30 mouse cellular contexts compared by ENCODE assay signal in genomic region chr11:58100006-58100405, GRCm38 (mm10). TPM values are rescaled to one million over a fixed set of nuclear protein-coding genes. Genes with fewer than 3 reads are reported as not detected.
DNase-seq lines count a peak whose midpoint lies in the region; ATAC-seq and TF ChIP-seq lines count a peak whose summit lies in the region.
"Had no signal": no experiment of that assay in that cellular context is flagged by ENCODE, and none has a peak within 500 bp of the region (broad histone marks: within the 10 kb centered on the region; RNA-seq: fewer than 3 reads in every experiment).

No protein-coding gene starts in this region.

- no peak overlapping the region for H3K27ac ChIP-seq in hindbrain, embryonic 13.5 days
- H3K27ac ChIP-seq in hindbrain, embryonic 10.5 days: no peak overlapping the region
- H3K27ac ChIP-seq in midbrain, embryonic 11.5 days (ENCODE audit: low read depth, low read length): no peak overlapping the region
- no peak overlapping the region for H3K27ac ChIP-seq in midbrain, embryonic 16.5 days (ENCODE audit: low read length)
- H3K27ac ChIP-seq in MEL (ENCODE audit: control insufficient read depth, low read depth, low read length): no peak overlapping the region
- H3K27ac ChIP-seq: embryonic facial prominence, embryonic 13.5 days; embryonic facial prominence, embryonic 15.5 days; forebrain, embryonic 10.5 days had no signal

- WGBS in hindbrain, embryonic 13.5 days: 79% methylated on average over 2 of the region's 2 CpGs
- WGBS in hindbrain, embryonic 10.5 days: 89% methylated on average over 2 of the region's 2 CpGs
- 84% methylated on average over 2 of the region's 2 CpGs for WGBS in midbrain, embryonic 11.5 days
- 88% methylated on average over 2 of the region's 2 CpGs for WGBS in midbrain, embryonic 16.5 days

- H3K27me3 ChIP-seq in hindbrain, embryonic 13.5 days: peaks cover 40% of the 10 kb centered on the region
- peaks cover 40% of the 10 kb centered on the region for H3K27me3 ChIP-seq in hindbrain, embryonic 10.5 days (ENCODE audit: insufficient read depth, poor library complexity, severe bottlenecking)
- H3K27me3 ChIP-seq in midbrain, embryonic 11.5 days (ENCODE audit: control insufficient read depth, insufficient read depth, low read length): no peaks in the 10 kb centered on the region; the same call in none of the 2 replicates
- peaks cover 3% of the 10 kb centered on the region; the same call in 1 of the 2 replicates for H3K27me3 ChIP-seq in midbrain, embryonic 16.5 days (ENCODE audit: control insufficient read depth, insufficient read depth, low read depth, low read length)
- H3K27me3 ChIP-seq in MEL (ENCODE audit: control insufficient read depth in 1 of 2, insufficient read depth in 2 of 2, low read length in 2 of 2): no peaks in the 10 kb centered on the region
- H3K27me3 ChIP-seq: CH12.LX; embryonic facial prominence, embryonic 15.5 days had no signal

- 0 out of 2 replicates have a peak overlapping the region, but pooled peaks have one; percentile 13 for H3K9ac ChIP-seq in hindbrain, embryonic 13.5 days
- H3K9ac ChIP-seq in midbrain, embryonic 11.5 days (ENCODE audit: low read length): no peak overlapping the region
- H3K9ac ChIP-seq in midbrain, embryonic 16.5 days (ENCODE audit: low read depth, low read length): no peak overlapping the region
- no peak overlapping the region for H3K9ac ChIP-seq in MEL (ENCODE audit: control insufficient read depth, low read depth, low read length, poor library complexity, severe bottlenecking)
- H3K9ac ChIP-seq: embryonic facial prominence, embryonic 13.5 days; embryonic facial prominence, embryonic 15.5 days had no signal

- TF ChIP-seq RAD21 in MEL (IDR thresholded peaks at IDR 0.05; ENCODE audit: low read depth, low read length): no peak

- TF ChIP-seq EP300 in MEL (IDR thresholded peaks at IDR 0.05; ENCODE audit: low read depth in 1 of 2, low read length in 2 of 2): no peak

- no peak for ATAC-seq in hindbrain, embryonic 13.5 days (ENCODE audit: low FRiP score)
- no peak for ATAC-seq in midbrain, embryonic 11.5 days (ENCODE audit: low FRiP score)
- no peak for ATAC-seq in midbrain, embryonic 16.5 days
- ATAC-seq: CD4-positive, CD25-positive, alpha-beta regulatory T cell, adult 4 months; forebrain, embryonic 14.5 days; forebrain, embryonic 16.5 days had no signal

- H3K36me3 ChIP-seq in hindbrain, embryonic 13.5 days: no peaks in the 10 kb centered on the region
- no peaks in the 10 kb centered on the region for H3K36me3 ChIP-seq in hindbrain, embryonic 10.5 days
- no peaks in the 10 kb centered on the region for H3K36me3 ChIP-seq in midbrain, embryonic 11.5 days (ENCODE audit: control insufficient read depth, insufficient read depth, low read length)
- H3K36me3 ChIP-seq in midbrain, embryonic 16.5 days (ENCODE audit: control insufficient read depth, insufficient read depth, low read length): no peaks in the 10 kb centered on the region
- peaks cover 0 to 10% of the 10 kb centered on the region in 2 experiments; a peak in 2 of 4 replicates for H3K36me3 ChIP-seq in MEL (ENCODE audit: control insufficient read depth in 1 of 2, insufficient read depth in 2 of 2, low read length in 2 of 2)
- H3K36me3 ChIP-seq: embryonic facial prominence, embryonic 13.5 days; embryonic facial prominence, embryonic 15.5 days; forebrain, embryonic 10.5 days; G1E had no signal

- peaks cover 21% of the 10 kb centered on the region for H3K79me2 ChIP-seq in MEL (ENCODE audit: control insufficient read depth, insufficient read depth, low read length, poor library complexity)

- no peak for DNase-seq in hindbrain, embryonic 10.5 days (ENCODE audit: low spot score)
- DNase-seq in midbrain, embryonic 11.5 days (ENCODE audit: low spot score, missing footprints): peak; percentile 17
- DNase-seq in MEL (ENCODE audit: low read depth, low spot score): peak; percentile 56
- no peak for DNase-seq in cerebellum, postnatal 10 days
- DNase-seq in embryo, embryonic 10.5 days (ENCODE audit: low spot score): no peak
- DNase-seq: adrenal gland, adult 2 months; adrenal gland, postnatal 10 days; adrenal gland, postnatal 25 days; B cell, adult 2 months; cerebellum, adult 11 months; cerebellum, adult 18-20 months; cerebellum, adult 8-10 months; cerebellum, adult 9-11 months; cerebellum, postnatal 25 days; embryo, embryonic 11 days had no signal

- no peak overlapping the region for H3K4me3 ChIP-seq in hindbrain, embryonic 13.5 days
- H3K4me3 ChIP-seq in hindbrain, embryonic 10.5 days: no peak overlapping the region
- H3K4me3 ChIP-seq in midbrain, embryonic 11.5 days (ENCODE audit: low read depth, low read length): no peak overlapping the region
- H3K4me3 ChIP-seq in midbrain, embryonic 16.5 days (ENCODE audit: low read depth, low read length): no peak overlapping the region
- H3K4me3 ChIP-seq in MEL (ENCODE audit: control insufficient read depth in 1 of 2, insufficient read depth in 1 of 2, low read depth in 2 of 2, low read length in 2 of 2): no peak overlapping the region
- H3K4me3 ChIP-seq: embryonic facial prominence, embryonic 13.5 days; embryonic facial prominence, embryonic 15.5 days; erythroblast, embryonic 14.5 days; forebrain, embryonic 10.5 days had no signal

- no peak overlapping the region for H3K4me2 ChIP-seq in hindbrain, embryonic 13.5 days
- H3K4me2 ChIP-seq in midbrain, embryonic 11.5 days: no peak overlapping the region
- H3K4me2 ChIP-seq in midbrain, embryonic 16.5 days (ENCODE audit: low read length): no peak overlapping the region
- H3K4me2 ChIP-seq: embryonic facial prominence, embryonic 13.5 days; embryonic facial prominence, embryonic 15.5 days had no signal

- H3K4me1 ChIP-seq in hindbrain, embryonic 13.5 days (replicated peaks): peaks cover 22% of the 10 kb centered on the region
- peaks cover 30% of the 10 kb centered on the region for H3K4me1 ChIP-seq in hindbrain, embryonic 10.5 days (replicated peaks)
- H3K4me1 ChIP-seq in midbrain, embryonic 11.5 days (ENCODE audit: control insufficient read depth, insufficient read depth, low read length): peaks cover 9% of the 10 kb centered on the region
- peaks cover 12% of the 10 kb centered on the region for H3K4me1 ChIP-seq in midbrain, embryonic 16.5 days (ENCODE audit: control insufficient read depth, insufficient read depth, low read length)
- peaks cover 9 to 11% of the 10 kb centered on the region in 2 experiments for H3K4me1 ChIP-seq in MEL (ENCODE audit: control insufficient read depth in 1 of 2, insufficient read depth in 2 of 2, low read length in 2 of 2)

- no peaks in the 10 kb centered on the region for H3K9me3 ChIP-seq in hindbrain, embryonic 13.5 days
- no peaks in the 10 kb centered on the region for H3K9me3 ChIP-seq in hindbrain, embryonic 10.5 days
- no peaks in the 10 kb centered on the region for H3K9me3 ChIP-seq in midbrain, embryonic 11.5 days (ENCODE audit: control insufficient read depth, low read length)
- no peaks in the 10 kb centered on the region for H3K9me3 ChIP-seq in midbrain, embryonic 16.5 days (replicated peaks; ENCODE audit: control insufficient read depth, low read length, poor library complexity, severe bottlenecking)
- H3K9me3 ChIP-seq in MEL (replicated peaks; ENCODE audit: insufficient read depth, low read length): no peaks in the 10 kb centered on the region
- H3K9me3 ChIP-seq: embryonic facial prominence, embryonic 13.5 days; embryonic facial prominence, embryonic 15.5 days; forebrain, embryonic 10.5 days; G1E had no signal

- TF ChIP-seq POLR2A in MEL (IDR thresholded peaks at IDR 0.05; ENCODE audit: control insufficient read depth in 1 of 2, insufficient read depth in 1 of 2, low read depth in 1 of 2, low read length in 2 of 2, poor library complexity in 1 of 2): no peak

- TF ChIP-seq CTCF in MEL (IDR thresholded peaks at IDR 0.05 in 2 of 3, conservative IDR thresholded peaks at IDR 0.05 in 1 of 3; ENCODE audit: control insufficient read depth in 1 of 3, insufficient read depth in 1 of 3, low read depth in 2 of 3, low read length in 3 of 3, poor library complexity in 1 of 3, severe bottlenecking in 1 of 3): no peak

TF ChIP-seq in MEL, 35 proteins besides CTCF, POLR2A, EP300 and RAD21 (continues in another document):
- TF ChIP-seq MXI1 (IDR thresholded peaks at IDR 0.05; ENCODE audit: low read depth, low read length) (no peak), UBTF (IDR thresholded peaks at IDR 0.05; ENCODE audit: borderline replicate concordance, insufficient read depth, low read depth, low read length) (no peak), ZMIZ1 (IDR thresholded peaks at IDR 0.05; ENCODE audit: low read depth, low read length) (no peak), GATA1 (IDR thresholded peaks at IDR 0.05; ENCODE audit: low read depth, low read length) (peak; percentile 48; the same call in 1 of the 2 replicates), ZC3H11A (IDR thresholded peaks at IDR 0.05; ENCODE audit: low read depth, low read length) (no peak), MAZ (IDR thresholded peaks at IDR 0.05; ENCODE audit: low read depth, low read length) (no peak), RCOR1 (IDR thresholded peaks at IDR 0.05; ENCODE audit: low read depth, low read length) (no peak), NRF1 (IDR thresholded peaks at IDR 0.05; ENCODE audit: insufficient read depth, low read depth, low read length, poor library complexity, severe bottlenecking) (no peak), KAT2A (conservative IDR thresholded peaks at IDR 0.05; ENCODE audit: low read depth, low read length) (no peak), GABPA (IDR thresholded peaks at IDR 0.05; ENCODE audit: low read depth, low read length) (no peak)

RNA-seq across cellular contexts. Expression of gene Cnot8, which starts 3.9 kb away (rescaled TPM):
- polyA plus RNA-seq in hindbrain, embryonic 13.5 days (2015; fragmentation: Nextera tagmentation; extraction: Ambion mirVana): 114 and 117 TPM in 2 replicates
- 103 and 106 TPM in 2 replicates for polyA plus RNA-seq in hindbrain, embryonic 10.5 days (2016; fragmentation: Nextera tagmentation; extraction: Ambion mirVana)
- polyA plus RNA-seq in midbrain, embryonic 11.5 days (2014; fragmentation: Nextera tagmentation; extraction: Ambion mirVana): 110 and 113 TPM in 2 replicates
- 105 and 113 TPM in 2 replicates for polyA plus RNA-seq in midbrain, embryonic 16.5 days (2015; fragmentation: Nextera tagmentation; extraction: Ambion mirVana)
- 70.3 and 73.3 TPM in 2 replicates for total RNA-seq in MEL (2012; rRNA removed)
- 10 to 100 TPM in 1 of 2 experiments, not detected in 1; 52.9 TPM for polyA plus RNA-seq in MEL (2012; ENCODE audit: insufficient read depth in 1 of 2, insufficient read length in 2 of 2, low read depth in 1 of 2, low replicate concordance in 2 of 2, missing spikeins in 1 of 2)

RNA-seq across cellular contexts. Expression of gene Gm12248, which starts 7.1 kb away (rescaled TPM):
- 0.12 TPM in 1 of 2 replicates, not detected in the other for polyA plus RNA-seq in hindbrain, embryonic 13.5 days (2015; fragmentation: Nextera tagmentation; extraction: Ambion mirVana)
- polyA plus RNA-seq in hindbrain, embryonic 10.5 days (2016; fragmentation: Nextera tagmentation; extraction: Ambion mirVana): 0.17 TPM in 1 of 2 replicates, not detected in the other
- polyA plus RNA-seq in midbrain, embryonic 11.5 days (2014; fragmentation: Nextera tagmentation; extraction: Ambion mirVana): not detected in 2 replicates
- polyA plus RNA-seq in midbrain, embryonic 16.5 days (2015; fragmentation: Nextera tagmentation; extraction: Ambion mirVana): 0.13 TPM in 1 of 2 replicates, not detected in the other
- 0.12 and 0.23 TPM in 2 replicates for total RNA-seq in MEL (2012; rRNA removed)
- under 1 TPM in 1 of 2 experiments, not detected in 1; 0.65 TPM for polyA plus RNA-seq in MEL (2012; ENCODE audit: insufficient read depth in 1 of 2, insufficient read length in 2 of 2, low read depth in 1 of 2, low replicate concordance in 2 of 2, missing spikeins in 1 of 2)
- total RNA-seq: adrenal gland, postnatal 10 days; CH12.LX had no signal
- polyA plus RNA-seq: brain, embryonic 14.5 days; cortical plate, adult 2 months; embryonic facial prominence, embryonic 11.5 days; embryonic facial prominence, embryonic 13.5 days; embryonic facial prominence, embryonic 15.5 days; erythroblast, embryonic 14.5 days; forebrain, embryonic 10.5 days; forebrain, embryonic 14.5 days; forebrain, embryonic 16.5 days; frontal cortex, adult 2 months had no signal

Comparison
In these comparisons a context has a peak if more than half of its experiments do, and no peak if none do; other contexts are left out.
1. DNase-seq: peak in midbrain, embryonic 11.5 days (single experiment) and MEL (single experiment); none in hindbrain, embryonic 10.5 days (single experiment), cerebellum, postnatal 10 days (0 of 2) and embryo, embryonic 10.5 days (single experiment).